Mouse (Mus musculus) kidney, embryonic 14.5 days (tissue): ENCODE measurements around the gene 2010300C02Rik. TPM values are rescaled to one million over a fixed set of nuclear protein-coding genes. Genes with fewer than 3 reads are reported as not detected.
"Not testable (repeated sequence)": the region's sequence is repeated elsewhere in the genome, so short reads cannot be mapped to it uniquely, and the experiment has no call there.

Source experiments
- ATAC-seq: fragments of 200-750 bp; cut with Nextera tagmentation; 2 replicates; pipeline ENCODE4 v1.8.0; 2017; ENCODE audit warnings: moderate number of reproducible peaks, mild to moderate bottlenecking, moderate TSS enrichment, moderate library complexity; ENCODE audit not compliant: low FRiP score, low TSS enrichment
- H3K27ac ChIP-seq: fragments of 300-500 bp; sonication (generic); 2 replicates; pipeline ENCODE4 v1.5.1; 2014; ENCODE audit warnings: low read depth, mild to moderate bottlenecking, low read length, moderate library complexity, mixed read lengths
- H3K27me3 ChIP-seq: fragments of 300-500 bp; sonication (generic); 2 replicates; pipeline ENCODE4 v1.6.1; 2014; ENCODE audit warnings: mild to moderate bottlenecking, low read length; ENCODE audit not compliant: control insufficient read depth, insufficient read depth
- H3K36me3 ChIP-seq: fragments of 300-500 bp; sonication (generic); 2 replicates; pipeline ENCODE4 v1.6.1; 2014; ENCODE audit warnings: low read length, mixed read lengths; ENCODE audit not compliant: control insufficient read depth, insufficient read depth
- H3K4me1 ChIP-seq: fragments of 300-500 bp; sonication (generic); 2 replicates; pipeline ENCODE4 v1.6.1; 2014; ENCODE audit warnings: low read length, mixed read lengths; ENCODE audit not compliant: control insufficient read depth, insufficient read depth
- H3K4me2 ChIP-seq: fragments of 300-500 bp; sonication (generic); replicated peaks from 2 replicates; pipeline ENCODE4 v1.6.1; 2014; ENCODE audit warnings: low read depth, mild to moderate bottlenecking, low read length
- H3K4me3 ChIP-seq: fragments of 300-500 bp; sonication (generic); 2 replicates; pipeline ENCODE4 v1.5.1; 2014; ENCODE audit warnings: mild to moderate bottlenecking, low read length
- H3K9ac ChIP-seq: fragments of 300-500 bp; sonication (generic); 2 replicates; pipeline ENCODE4 v1.6.1; 2014; ENCODE audit warnings: low read depth, mild to moderate bottlenecking, low read length, moderate library complexity
- H3K9me3 ChIP-seq: fragments of 300-500 bp; sonication (generic); 2 replicates; pipeline ENCODE4 v1.6.1; 2016; ENCODE audit warnings: low read length; ENCODE audit not compliant: control insufficient read depth
- whole genome bisulfite sequencing: fragments of 180-500 bp; shearing (Covaris S2); extraction: QIAGEN DNeasy Blood & Tissue Kit; methylation state at CpG from one replicate; pipeline ENCODE4 v1.1.7; 2014; 5-methylcytosine and 5-hydroxymethylcytosine counted together
- polyA plus RNA-seq: library from polyadenylated mRNA; unstranded; fragments of >200 nt; fragmentation: Nextera tagmentation; extraction: Ambion mirVana; gene quantifications from 2 replicates; pipeline ENCODE4 v1.2.1, GENCODE M21; 2014

Gene 2010300C02Rik
- polyA plus RNA-seq, 1 experiment from 2014 or later = 1.6 TPM

DNA sequence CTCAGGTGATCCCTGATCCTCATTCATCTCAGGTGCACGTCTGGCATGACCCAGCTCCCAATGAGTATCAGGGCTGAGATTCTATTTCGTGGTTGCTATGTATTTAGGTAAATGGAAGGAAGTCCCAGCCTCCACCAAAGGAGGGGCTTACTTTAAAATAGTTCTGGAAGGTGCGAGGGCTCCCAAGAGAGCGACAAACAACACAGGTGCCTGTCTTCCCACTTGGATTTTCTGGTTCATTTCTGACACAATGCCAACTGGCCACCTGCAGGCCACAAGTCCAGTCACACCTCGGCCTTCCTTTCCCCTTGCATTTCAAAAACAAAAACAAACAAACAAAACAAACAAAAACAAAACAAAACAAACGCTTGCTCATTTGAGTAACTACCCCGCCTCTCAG is 1.4 kb downstream of the 2010300C02Rik start:
- WGBS = 49% methylated on average over 7 of the region's 7 CpGs
- no peak overlapping the region for H3K4me3 ChIP-seq
- peaks cover 15% of the 10 kb centered on the region for H3K27me3 ChIP-seq
- no peak overlapping the region for H3K27ac ChIP-seq
- H3K9me3 ChIP-seq = no peaks in the 10 kb centered on the region
- H3K4me2 ChIP-seq = no peak overlapping the region
- ATAC-seq = no peak
- H3K9ac ChIP-seq = no peak overlapping the region
- H3K4me1 ChIP-seq = no peaks in the 10 kb centered on the region
- no peaks in the 10 kb centered on the region for H3K36me3 ChIP-seq

DNA sequence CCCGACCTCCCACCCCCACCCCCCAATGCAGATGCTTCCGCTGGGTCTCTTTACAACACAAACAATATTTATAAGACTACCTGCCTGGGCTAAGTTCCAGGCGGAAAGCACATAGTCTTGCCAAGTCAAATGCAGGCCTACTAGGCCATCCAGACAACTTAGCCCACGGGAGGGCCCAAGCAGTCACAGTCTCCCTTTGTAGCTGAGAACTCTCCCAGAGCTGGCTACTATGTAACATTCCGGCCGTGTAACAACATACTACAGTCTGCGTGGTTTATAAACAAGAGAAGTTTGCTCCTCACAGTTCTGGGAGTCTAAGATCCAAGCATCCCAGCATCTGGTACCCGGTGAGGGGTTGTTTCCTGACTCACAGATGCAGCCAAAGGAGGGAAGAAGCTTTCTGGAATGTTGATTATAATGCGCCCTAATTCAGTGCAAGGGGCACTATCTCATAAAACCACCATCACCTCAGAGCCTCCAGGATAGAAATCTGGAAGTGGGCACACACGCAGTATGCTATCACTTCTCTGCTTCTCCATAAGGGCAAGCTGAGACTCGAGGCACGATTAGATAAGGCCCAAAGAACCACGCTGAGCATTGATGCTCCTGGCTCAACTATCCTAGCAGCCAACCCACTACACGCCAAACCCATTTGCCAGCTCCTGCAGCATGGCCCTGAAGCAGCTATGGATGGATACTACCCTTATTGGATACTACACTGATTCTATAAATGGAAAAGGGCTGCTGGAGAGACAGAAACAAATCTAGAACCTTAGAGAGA is 2.3 kb downstream of the 2010300C02Rik start:
- Histone ChIP-seq H3K27me3 (peaks cover 15% of the 10 kb centered on the region), H3K9ac (no peak overlapping the region), H3K36me3 (no peaks in the 10 kb centered on the region), H3K9me3 (no peaks in the 10 kb centered on the region), H3K4me3 (no peak overlapping the region), H3K4me2 (no peak overlapping the region), H3K4me1 (no peaks in the 10 kb centered on the region), H3K27ac (no peak overlapping the region)
- 83% methylated on average over 14 of the region's 14 CpGs for WGBS
- ATAC-seq = no peak

DNA sequence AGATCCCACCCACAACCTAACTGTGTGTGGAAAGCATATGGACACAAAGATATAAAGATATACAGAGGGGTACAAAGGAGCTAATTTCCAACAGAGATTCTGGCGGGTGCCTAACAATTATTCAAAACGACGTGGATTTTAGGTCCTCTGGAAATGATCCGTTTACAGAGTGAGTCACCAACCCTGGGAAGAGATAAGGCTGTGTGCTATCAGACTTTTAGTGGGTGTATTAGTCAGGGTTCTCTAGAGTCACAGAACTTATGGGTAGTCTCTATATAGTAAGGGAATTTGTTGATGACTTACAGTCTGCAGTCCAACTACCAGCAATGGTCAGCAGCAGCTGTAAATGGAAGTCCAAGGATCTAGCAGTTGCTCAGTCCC is 7.5 kb downstream of the 2010300C02Rik start:
- 68% methylated on average over 4 of the region's 4 CpGs for WGBS

DNA sequence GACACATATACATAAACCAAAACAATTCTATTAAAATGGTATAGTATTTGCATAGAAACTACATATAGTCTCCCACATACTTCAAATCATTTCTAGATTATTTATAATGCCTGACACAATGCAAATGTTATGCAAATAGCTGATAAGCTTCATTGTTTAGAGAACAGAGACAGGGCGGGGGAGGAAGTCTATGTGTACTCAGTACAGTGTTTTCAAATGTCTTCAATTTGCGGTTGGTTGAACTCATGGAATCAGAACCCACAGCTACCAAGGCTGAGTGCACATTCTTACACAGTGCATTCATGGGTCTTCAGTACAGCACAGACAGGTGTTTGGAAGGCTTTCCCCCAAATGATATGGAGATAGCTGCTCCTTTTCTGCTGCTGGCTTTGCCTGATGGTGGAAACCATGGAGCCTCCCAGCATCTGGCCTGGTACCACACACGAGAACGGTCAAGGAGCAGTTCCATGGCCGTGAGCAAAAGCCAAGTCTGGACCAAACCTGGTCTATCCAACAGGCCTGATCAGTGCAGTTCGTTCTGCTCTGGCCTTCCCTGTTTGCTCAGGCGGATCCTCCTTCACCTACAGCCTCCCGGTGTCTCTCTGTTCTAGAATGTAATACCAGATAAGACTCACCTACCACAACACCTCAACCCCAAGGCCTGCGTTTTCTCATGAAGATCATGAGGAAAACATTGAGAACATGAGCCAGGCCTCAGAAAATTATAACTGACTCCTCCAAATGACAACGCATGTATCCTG is 8.1 kb downstream of the 2010300C02Rik start:
- no peak overlapping the region for H3K4me3 ChIP-seq
- no peak for ATAC-seq
- no peak overlapping the region for H3K9ac ChIP-seq
- H3K4me1 ChIP-seq = no peaks in the 10 kb centered on the region
- no peaks in the 10 kb centered on the region for H3K36me3 ChIP-seq
- WGBS = 83% methylated on average over 10 of the region's 10 CpGs
- no peak overlapping the region for H3K4me2 ChIP-seq
- H3K9me3 ChIP-seq = no peaks in the 10 kb centered on the region
- no peaks in the 10 kb centered on the region for H3K27me3 ChIP-seq
- H3K27ac ChIP-seq = no peak overlapping the region

More for the DNA sequence above, 7.5 kb downstream of the 2010300C02Rik start:
- not testable (repeated sequence) for H3K4me2 ChIP-seq, H3K9me3 ChIP-seq, H3K27me3 ChIP-seq, H3K9ac ChIP-seq, H3K4me3 ChIP-seq, ATAC-seq, H3K36me3 ChIP-seq, H3K4me1 ChIP-seq, H3K27ac ChIP-seq

DNA sequence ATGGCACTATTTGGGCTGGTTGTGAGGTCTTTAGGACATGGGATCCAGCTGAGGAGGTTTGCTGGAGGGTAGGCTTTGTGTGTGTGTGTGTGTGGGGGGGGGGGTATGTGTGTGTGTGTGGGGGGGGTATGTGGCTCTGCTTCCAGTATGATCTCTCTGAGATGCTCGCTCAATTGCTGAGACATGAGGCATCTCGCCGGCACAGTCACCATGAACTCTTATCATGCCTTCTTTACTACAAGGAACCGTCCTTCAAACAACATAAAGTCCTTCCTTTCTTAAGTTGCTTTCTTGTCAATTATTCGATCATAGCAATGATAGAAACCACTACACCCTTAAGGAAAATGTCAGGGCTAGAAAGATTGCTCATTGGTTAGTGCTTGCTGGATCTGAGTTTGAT is 8.8 kb downstream of the 2010300C02Rik start:
- no peak overlapping the region for H3K4me2 ChIP-seq
- 95% methylated on average over 5 of the region's 5 CpGs for WGBS
- H3K27me3 ChIP-seq = no peaks in the 10 kb centered on the region
- H3K36me3 ChIP-seq = no peaks in the 10 kb centered on the region
- no peaks in the 10 kb centered on the region for H3K9me3 ChIP-seq
- ATAC-seq = no peak
- no peak overlapping the region for H3K27ac ChIP-seq
- H3K4me1 ChIP-seq = no peaks in the 10 kb centered on the region
- H3K4me3 ChIP-seq = no peak overlapping the region
- no peak overlapping the region for H3K9ac ChIP-seq

DNA sequence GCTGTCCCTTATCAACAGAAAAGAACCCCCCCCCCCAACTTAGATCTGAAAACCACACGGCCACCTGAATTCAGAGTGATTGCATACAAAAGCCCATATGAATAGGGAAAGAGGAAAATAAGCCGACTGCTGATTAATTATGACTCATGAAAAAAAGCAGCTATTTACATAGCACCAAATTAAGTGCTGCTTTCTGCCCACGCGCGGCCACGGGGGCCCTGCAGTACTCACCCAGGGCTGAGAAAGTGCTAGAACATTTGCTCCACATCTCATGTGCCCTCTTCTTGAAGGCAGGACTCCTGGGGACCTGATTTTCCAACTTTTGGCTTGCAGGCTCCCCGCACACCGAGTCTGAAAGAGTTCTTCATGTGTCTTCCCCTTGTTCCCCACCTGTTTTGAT is 10.1 kb downstream of the 2010300C02Rik start:
- ATAC-seq = no peak
- Histone ChIP-seq H3K4me2 (no peak overlapping the region), H3K9ac (no peak overlapping the region), H3K4me3 (no peak overlapping the region), H3K9me3 (no peaks in the 10 kb centered on the region), H3K27me3 (no peaks in the 10 kb centered on the region), H3K27ac (no peak overlapping the region), H3K4me1 (no peaks in the 10 kb centered on the region), H3K36me3 (no peaks in the 10 kb centered on the region)
- WGBS = 76% methylated on average over 8 of the region's 8 CpGs

DNA sequence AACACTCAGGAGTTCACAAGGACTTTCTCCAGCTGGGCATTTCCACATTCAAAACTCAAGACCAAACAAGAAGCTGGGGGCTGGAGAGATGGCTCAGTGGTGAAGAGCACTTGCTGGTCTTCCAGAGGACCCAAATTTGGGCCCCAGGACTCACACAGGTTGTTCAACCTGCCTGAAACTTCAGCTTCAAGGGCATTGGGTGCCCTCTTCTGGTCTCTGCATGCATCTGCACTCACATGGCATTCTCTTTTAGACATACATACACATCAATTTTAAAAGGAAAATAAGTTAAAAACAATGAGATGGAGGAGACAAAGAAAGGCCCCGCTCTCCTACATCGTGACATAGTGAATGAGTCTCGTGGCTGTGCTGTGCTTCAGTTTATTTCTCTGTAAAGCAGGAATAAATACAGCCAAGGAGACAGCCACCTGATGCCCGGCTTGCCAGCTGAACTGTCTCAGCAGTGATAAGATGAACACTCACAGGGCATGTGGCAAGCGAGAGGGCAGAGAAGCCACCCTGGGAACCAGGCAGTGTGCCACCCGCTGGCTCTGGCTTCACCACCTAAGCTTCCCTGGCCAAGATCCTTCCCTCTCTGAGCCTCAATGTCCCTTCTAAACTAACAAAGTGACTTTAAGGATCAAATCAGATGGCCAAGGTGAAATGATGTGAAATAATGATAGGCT is 11.5 kb downstream of the 2010300C02Rik start:
- Histone ChIP-seq H3K36me3 (no peaks in the 10 kb centered on the region), H3K27ac (no peak overlapping the region), H3K4me3 (no peak overlapping the region), H3K4me2 (no peak overlapping the region), H3K4me1 (no peaks in the 10 kb centered on the region), H3K27me3 (no peaks in the 10 kb centered on the region), H3K9me3 (no peaks in the 10 kb centered on the region), H3K9ac (no peak overlapping the region)
- no peak for ATAC-seq
- WGBS = 92% methylated on average over 6 of the region's 6 CpGs

DNA sequence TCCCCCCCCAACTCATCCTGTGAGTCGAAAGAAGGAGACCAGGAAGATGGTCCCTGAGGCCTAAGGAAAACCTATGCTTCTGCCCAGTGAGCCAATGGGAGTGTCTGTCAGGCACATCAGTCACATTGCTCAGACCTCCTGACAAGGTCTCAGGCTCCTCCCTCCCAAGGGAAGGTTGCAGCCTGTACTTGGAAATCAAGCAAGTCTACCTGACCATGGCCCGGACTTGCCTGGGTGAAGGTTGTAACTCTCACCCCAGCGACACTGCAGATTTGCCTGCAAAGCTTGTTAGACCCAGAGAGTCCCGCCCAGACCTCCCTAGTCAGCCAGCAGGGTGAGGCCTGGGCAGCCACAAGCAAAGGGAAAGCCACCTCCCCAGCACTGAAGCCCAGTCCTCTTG is 17.6 kb downstream of the 2010300C02Rik start:
- H3K4me1 ChIP-seq = no peaks in the 10 kb centered on the region
- H3K27me3 ChIP-seq = no peaks in the 10 kb centered on the region
- H3K36me3 ChIP-seq = no peaks in the 10 kb centered on the region
- ATAC-seq = no peak
- H3K4me3 ChIP-seq = no peak overlapping the region
- no peak overlapping the region for H3K9ac ChIP-seq
- 74% methylated on average over 4 of the region's 4 CpGs for WGBS
- no peak overlapping the region for H3K4me2 ChIP-seq
- H3K27ac ChIP-seq = no peak overlapping the region
- no peaks in the 10 kb centered on the region for H3K9me3 ChIP-seq
